Mouse (Mus musculus) right cerebral cortex, adult 2 months (tissue): ENCODE data around the gene Epas1.
A peak's percentile ranks its signal among the peaks of the same experiment; 100 is the strongest.

Experiments used
- DNase-seq, 2 experiments: peaks; one replicate each; pipeline ENCODE4 v3.0.0; 2021 to 2022; ENCODE audit warnings: low spot score in 2 of 2

The Epas1 gene

GRCm38 (mm10) chr17:86755581-86756195, 2.2 kb downstream of the Epas1 start:
- DNase-seq, result no peak

GRCm38 (mm10) chr17:86757621-86758020, 4.1 kb downstream of the Epas1 start:
- no peak for DNase-seq

GRCm38 (mm10) chr17:86761859-86762258, 8.4 kb downstream of the Epas1 start:
- no peak for DNase-seq

- no peak for DNase-seq
Observed at GRCm38 (mm10) chr17:86762479-86763242, 9.2 kb downstream of the Epas1 start.

- no peak for DNase-seq
Observed at GRCm38 (mm10) chr17:86765762-86766404, 12.4 kb downstream of the Epas1 start.

DNA sequence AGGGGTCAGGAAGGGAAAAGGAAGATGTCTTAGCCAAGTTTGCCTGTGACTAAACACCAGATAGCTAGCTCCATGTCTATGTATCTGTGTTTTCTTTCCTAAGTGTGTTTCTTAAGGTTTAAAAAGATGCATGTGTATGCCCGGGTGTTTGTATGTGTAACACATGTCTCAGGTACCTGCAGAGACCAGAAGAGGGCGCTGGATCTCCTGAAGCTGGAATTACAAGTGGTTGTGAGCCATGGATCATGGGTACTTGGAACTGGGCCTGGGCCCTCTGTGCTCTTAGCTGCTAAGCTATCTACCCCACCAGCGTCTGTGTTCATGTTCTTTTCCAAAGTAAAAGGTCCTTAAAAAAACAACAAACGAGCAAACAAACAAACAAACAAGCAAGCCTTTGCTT, 12.9 kb downstream of the Epas1 start:
- no peak for DNase-seq

GRCm38 (mm10) chr17:86768596-86768995, 15.1 kb downstream of the Epas1 start:
- no peak for DNase-seq

GRCm38 (mm10) chr17:86769330-86770211, 16.1 kb downstream of the Epas1 start:
- DNase-seq, result no peak

- no peak for DNase-seq
Observed at GRCm38 (mm10) chr17:86770848-86771247, 17.3 kb downstream of the Epas1 start.

- no peak for DNase-seq
Observed at GRCm38 (mm10) chr17:86772035-86772434, 18.5 kb downstream of the Epas1 start.

DNA sequence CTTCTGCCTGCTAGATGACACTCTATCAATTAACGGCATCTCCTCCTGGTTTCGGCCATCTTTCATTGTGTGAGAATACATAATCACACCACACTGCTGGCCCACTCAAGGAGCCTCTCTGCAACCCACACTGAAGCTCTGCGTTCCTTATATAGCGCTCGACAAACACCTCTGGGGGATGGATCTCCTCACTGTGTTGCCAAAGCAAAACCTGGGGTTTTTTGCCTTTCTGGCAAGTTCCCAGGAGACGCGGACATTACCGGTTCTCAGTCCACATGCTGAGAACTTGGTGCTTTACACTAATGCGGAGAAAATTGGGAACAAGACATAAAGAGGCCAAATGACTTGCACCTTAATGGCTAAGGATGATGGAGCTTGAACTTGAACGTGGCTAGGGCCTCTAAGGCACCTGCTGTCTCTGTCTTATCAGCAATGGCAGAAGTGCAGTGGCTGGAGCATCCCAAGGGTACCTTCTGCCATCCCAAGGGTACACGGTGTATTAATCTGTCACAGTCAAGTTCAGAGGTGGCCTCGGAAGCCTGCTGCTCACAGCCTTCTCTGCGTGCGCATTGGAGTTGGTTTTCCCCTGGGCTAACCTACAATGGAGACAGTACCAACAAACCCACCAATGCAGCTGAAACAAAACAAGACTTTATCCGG, 19.6 kb downstream of the Epas1 start:
- DNase-seq, result no peak

DNA sequence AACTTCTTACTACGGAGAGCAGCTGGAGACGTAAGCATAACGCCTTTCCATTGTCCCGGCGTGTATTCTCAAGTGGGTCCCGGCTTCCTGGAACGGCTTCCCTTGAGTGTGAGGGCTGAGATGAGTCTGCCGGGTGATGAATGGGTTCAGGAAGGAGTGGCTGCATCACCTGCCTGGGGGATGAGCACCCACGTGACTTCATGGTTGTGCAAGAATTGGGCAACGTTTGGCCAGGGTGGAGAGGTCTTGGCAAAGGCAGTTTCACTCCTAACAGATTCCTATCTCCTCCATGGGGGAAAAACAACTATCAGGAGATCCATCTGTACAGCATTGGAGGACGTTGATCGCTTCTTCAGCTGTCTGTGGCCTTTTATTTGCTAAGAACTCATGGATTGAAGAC, 23.0 kb downstream of the Epas1 start:
- DNase-seq, result no peak

DNA sequence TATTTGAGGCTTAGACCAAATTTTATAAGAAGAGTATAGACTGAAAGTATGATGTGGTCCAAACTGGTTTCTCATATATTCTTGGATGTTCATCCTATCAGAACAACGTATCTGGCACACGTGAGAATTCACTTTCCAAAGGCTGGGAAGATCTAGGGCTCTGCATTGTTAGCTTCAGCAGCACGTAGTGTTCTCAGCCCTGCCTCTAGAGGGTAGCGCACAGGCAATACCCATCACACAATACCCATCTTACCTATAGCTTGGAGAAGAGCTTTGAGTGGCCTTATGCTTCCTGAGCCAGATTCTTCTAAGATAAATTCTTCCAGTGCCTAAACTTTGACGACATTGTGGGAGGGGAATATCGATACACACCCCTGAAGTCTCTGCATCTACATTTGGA, 24.6 kb downstream of the Epas1 start:
- DNase-seq, result no peak

DNA sequence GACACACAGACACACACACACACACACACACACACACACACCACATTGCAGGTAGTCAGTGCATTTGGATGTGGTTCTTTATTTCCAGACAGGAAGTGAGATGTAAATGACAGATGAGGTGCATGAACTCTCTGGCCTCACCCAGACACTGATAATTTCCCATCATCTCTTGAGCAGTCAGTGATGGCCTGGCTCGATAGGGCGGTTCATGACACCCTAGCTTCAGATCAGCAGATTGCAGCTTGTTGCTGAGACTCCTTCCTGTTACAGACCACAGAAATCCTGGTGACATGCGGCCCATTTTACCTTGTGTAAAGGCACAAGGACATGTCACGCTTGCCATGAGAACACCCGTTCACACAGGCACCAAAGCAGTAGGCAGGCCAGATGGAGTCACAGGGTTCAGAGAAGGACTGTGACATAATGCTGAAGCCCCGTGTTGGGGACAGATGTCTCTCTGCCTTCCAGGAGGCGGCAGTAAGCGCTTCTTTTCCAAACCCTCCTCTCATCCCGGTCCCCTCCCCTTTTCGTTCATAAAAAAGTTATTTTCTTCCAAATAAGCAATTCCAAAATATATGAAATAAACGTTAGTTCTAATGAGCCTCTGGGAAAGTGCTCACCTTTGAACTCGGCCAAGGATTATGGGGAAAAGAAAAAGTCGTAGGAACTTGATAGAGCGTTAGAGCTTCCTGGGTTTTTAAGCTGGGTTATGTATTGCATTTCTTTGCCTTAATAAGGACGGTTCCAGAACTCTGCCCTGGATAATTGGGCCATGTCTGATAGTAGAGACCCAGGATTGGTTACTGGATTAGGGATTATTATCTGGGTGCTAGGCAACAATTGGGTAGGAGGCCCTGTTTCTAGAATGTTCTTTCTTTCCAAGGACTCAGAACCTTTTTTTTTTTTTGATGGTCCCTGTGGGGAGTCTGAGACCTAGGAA, 26.0 kb downstream of the Epas1 start:
- no peak for DNase-seq

DNA sequence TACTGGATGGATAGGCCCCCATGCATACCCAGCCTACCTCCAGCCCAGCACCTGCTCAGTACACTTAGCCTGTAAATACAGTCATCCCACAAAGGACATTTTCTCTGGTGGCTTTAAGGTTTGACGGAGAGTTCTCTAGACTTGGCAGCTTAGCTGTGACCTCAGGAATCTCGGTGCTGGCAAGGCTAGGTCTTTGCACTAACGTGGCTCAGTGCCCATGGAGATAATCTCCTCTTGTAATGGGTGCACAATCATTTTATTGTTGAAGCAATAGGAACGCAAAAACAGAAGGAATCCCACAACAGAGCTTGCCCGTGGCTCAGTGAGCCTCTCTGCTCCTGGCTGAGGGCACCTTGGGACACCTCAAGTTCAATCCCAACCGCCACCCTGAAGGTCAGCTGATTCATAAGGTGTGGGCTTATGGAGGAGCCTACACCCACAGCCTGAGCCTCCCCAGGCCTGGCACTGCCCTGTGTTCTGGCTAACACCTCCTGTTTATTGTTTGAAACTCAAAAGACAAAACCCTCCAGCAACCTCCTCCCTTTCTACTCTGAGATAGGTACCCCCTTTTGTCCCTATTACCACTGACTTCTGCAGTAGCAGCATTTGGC, 27.3 kb downstream of the Epas1 start:
- no peak for DNase-seq

DNA sequence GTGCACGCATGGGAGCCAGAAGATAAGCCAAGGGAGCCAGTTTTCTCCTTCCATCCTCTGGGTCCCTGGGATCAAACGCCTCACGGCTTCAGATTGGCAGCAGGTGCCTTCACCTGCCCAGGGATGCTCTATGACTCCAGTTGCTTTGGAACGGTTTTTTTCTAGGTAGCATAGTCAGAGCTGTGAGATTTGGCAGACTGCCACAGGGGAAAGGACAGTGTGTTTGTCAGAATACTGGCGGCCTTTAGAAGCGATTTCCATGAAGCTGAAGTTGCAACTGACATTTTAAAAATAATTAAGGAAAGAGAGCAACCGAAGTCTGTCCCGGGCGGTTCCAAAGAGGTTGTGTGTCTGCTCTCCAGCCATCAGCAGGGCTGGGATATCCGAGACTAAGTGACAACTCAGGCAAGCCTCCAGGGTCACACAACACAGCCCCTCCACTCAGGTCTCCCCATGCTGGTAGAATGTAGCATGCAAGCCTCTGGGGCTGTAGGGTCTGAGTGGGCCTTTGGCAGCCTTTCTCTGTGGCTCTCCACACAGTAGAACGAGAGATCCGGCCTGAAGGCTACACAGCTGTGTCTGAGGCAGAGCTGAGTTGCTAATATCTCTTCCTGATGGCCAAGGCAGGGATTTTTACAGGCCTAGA, 28.4 kb downstream of the Epas1 start:
- no peak for DNase-seq

DNA sequence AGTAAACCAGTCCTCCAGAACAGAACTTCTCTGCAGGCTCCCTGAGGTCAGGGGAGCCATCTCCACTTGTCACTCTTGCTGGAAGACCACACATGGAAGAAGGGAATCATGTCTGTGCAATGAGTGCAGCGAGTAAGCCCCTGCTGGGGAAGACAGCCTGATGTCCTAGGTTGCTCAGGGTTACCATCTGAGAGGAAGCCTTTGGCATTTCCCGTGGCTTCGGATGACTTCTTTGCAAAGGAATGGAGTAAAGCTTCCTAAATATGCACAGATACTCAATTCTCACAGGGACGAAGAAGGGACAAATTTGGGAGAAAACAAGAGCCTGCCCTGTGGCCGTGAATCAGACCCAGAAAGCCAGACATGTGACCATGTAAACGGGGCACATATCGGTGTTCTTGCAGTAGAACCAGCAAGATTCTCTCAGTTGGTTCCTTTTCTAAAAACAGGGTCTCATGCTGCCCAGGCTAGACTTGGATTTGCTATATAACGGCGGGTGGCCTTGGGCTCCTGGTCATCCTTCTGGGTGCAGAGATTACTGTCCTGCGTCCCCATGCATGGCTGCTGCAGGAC, 31.0 kb downstream of the Epas1 start:
- no peak for DNase-seq

DNA sequence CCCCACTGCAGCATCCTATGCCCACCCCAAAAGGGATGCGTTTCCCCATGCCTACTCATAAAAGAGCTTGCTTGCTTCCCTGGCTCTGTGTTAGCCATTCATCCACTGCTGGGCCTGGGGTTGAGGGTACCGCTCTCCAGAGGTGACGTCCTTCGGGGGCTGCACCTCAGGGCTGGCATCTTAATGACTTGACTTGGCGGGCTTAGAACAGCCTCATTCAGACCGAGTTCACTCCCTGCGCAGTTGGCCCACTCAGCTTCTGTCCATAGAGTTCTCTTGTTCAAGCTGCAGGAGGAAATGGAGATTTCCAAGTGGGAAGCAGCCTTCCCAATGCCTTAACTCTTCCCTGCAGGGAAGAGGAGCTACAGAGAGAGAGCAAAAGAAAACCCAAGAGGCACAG, 32.1 kb downstream of the Epas1 start:
- DNase-seq, result peak; percentile 19 to 40

DNA sequence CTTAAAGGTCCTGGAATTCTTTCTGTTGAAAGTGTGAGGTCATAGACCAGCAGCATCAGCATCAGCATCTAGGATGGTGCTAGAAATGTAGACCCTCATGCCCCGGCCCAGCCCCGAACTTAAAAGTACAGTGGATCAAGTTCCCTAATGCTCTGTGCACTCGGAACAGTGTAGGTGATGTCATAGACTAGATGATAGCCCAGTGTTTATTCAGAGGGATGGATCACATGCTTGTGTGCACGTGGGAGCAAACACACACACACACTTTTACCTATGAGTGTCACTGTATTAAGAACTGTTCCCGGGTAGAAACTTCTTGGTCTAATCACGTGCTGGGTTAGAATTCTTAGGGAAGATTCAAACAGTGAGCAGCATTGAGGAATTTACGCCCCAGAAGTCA, 33.0 kb downstream of the Epas1 start:
- no peak for DNase-seq
